Mouse (Mus musculus) kidney, adult 2 months (tissue): ENCODE results near the gene Lhfpl2. TPM values are rescaled to one million over a fixed set of nuclear protein-coding genes. Genes with fewer than 3 reads are reported as not detected.
A peak's percentile ranks its signal among the peaks of the same experiment; 100 is the strongest.

ENCODE experiments used
- DNase-seq: peaks from one replicate; pipeline ENCODE4 v3.0.0; 2021
- H3K27ac ChIP-seq: fragments of 200-500 bp; 2 replicates; pipeline ENCODE4 v1.5.1; 2012; ENCODE audit warnings: low read depth, low read length, control low read depth, inconsistent platforms; ENCODE audit not compliant: insufficient read depth
- H3K27me3 ChIP-seq: fragments of 200-500 bp; replicated peaks from 2 replicates; pipeline ENCODE4 v1.6.1; 2012; ENCODE audit warnings: mild to moderate bottlenecking, moderate library complexity, low read length, inconsistent platforms; ENCODE audit not compliant: control insufficient read depth, insufficient read depth
- H3K36me3 ChIP-seq: fragments of 200-500 bp; 2 replicates; pipeline ENCODE4 v1.6.1; 2012; ENCODE audit warnings: mild to moderate bottlenecking, moderate library complexity, low read length, inconsistent platforms; ENCODE audit not compliant: control insufficient read depth, insufficient read depth
- H3K4me1 ChIP-seq: fragments of 200-500 bp; 2 replicates; pipeline ENCODE4 v1.6.1; 2011; ENCODE audit warnings: low read length; ENCODE audit not compliant: control insufficient read depth, insufficient read depth
- H3K4me3 ChIP-seq: fragments of 200-500 bp; 2 replicates; pipeline ENCODE4 v1.5.1; 2011; ENCODE audit warnings: mild to moderate bottlenecking, low read depth, low read length, control low read depth; ENCODE audit not compliant: insufficient read depth
- CTCF ChIP-seq: fragments of 200-500 bp; conservative IDR thresholded peaks from 2 replicates; pipeline ENCODE4 v1.5.1; 2011; ENCODE audit warnings: low read depth, mild to moderate bottlenecking, control low read depth, low read length, moderate library complexity, mixed read lengths; ENCODE audit not compliant: insufficient read depth, insufficient read length
- POLR2A ChIP-seq: fragments of 200-500 bp; IDR thresholded peaks from one replicate; pipeline ENCODE4 v1.6.1; 2011; ENCODE audit warnings: low read depth, low read length, control low read depth
- WGBS: fragments of 180-500 bp; shearing (Covaris S2); methylation state at CpG from one replicate; pipeline ENCODE4 v1.1.7; 2018; 5-methylcytosine and 5-hydroxymethylcytosine counted together
- polyA plus RNA-seq: library from polyadenylated mRNA; depleted of rRNA; stranded (reverse); fragments of >200 nt; gene quantifications from 2 replicates; pipeline ENCODE4 v1.2.3, GENCODE M21; 2012

Lhfpl2 gene
- polyA plus RNA-seq, 1 experiment, result 11.3 TPM

GRCm38 (mm10) chr13:94143063-94143652 lies 85.6 kb downstream of the Lhfpl2 start:
- H3K36me3 ChIP-seq, result no peaks in the 10 kb centered on the region
- H3K27ac ChIP-seq, result no peak overlapping the region
- H3K4me3 ChIP-seq, result no peak overlapping the region
- H3K27me3 ChIP-seq, result no peaks in the 10 kb centered on the region
- 42% methylated on average over 12 of the region's 12 CpGs for WGBS
- peak; percentile 48 for DNase-seq
- TF ChIP-seq CTCF (peak; percentile 62), POLR2A (no peak)
- peaks cover 24% of the 10 kb centered on the region for H3K4me1 ChIP-seq

- WGBS, result 76% methylated on average over 8 of the region's 8 CpGs
- Histone ChIP-seq H3K4me3 (no peak overlapping the region), H3K4me1 (peaks cover 23% of the 10 kb centered on the region), H3K27ac (no peak overlapping the region), H3K36me3 (no peaks in the 10 kb centered on the region), H3K27me3 (no peaks in the 10 kb centered on the region)
- no peak for DNase-seq
- no peak for TF ChIP-seq POLR2A
- no peak for TF ChIP-seq CTCF
These were observed 86.9 kb downstream of the Lhfpl2 start for GRCm38 (mm10) chr13:94144451-94144850.

- peak; percentile 54 for DNase-seq
- Histone ChIP-seq H3K27me3 (no peaks in the 10 kb centered on the region), H3K36me3 (no peaks in the 10 kb centered on the region), H3K4me3 (no peak overlapping the region), H3K4me1 (peaks cover 8% of the 10 kb centered on the region; the same call in 1 of the 2 replicates), H3K27ac (no peak overlapping the region)
- TF ChIP-seq POLR2A, result no peak
- TF ChIP-seq CTCF, result peak; percentile 80
- WGBS, result 35% methylated on average over 4 of the region's 4 CpGs
These were observed 89.7 kb downstream of the Lhfpl2 start for GRCm38 (mm10) chr13:94147257-94147656.

- no peaks in the 10 kb centered on the region for H3K36me3 ChIP-seq
- H3K27me3 ChIP-seq, result no peaks in the 10 kb centered on the region
- no peak overlapping the region for H3K4me3 ChIP-seq
- DNase-seq, result no peak
- 62% methylated on average over 5 of the region's 5 CpGs for whole genome bisulfite sequencing
- peaks cover 4% of the 10 kb centered on the region; the same call in 1 of the 2 replicates for H3K4me1 ChIP-seq
- H3K27ac ChIP-seq, result no peak overlapping the region
- TF ChIP-seq CTCF, result no peak
- TF ChIP-seq POLR2A, result no peak
These were observed 91.4 kb downstream of the Lhfpl2 start for GRCm38 (mm10) chr13:94149006-94149405.

- Histone ChIP-seq H3K36me3 (no peaks in the 10 kb centered on the region), H3K27ac (no peak overlapping the region), H3K4me1 (no peaks in the 10 kb centered on the region), H3K27me3 (no peaks in the 10 kb centered on the region), H3K4me3 (no peak overlapping the region)
- WGBS, result 95% methylated on average over 8 of the region's 8 CpGs
- no peak for DNase-seq
- TF ChIP-seq POLR2A, result no peak
- no peak for TF ChIP-seq CTCF
These were observed 92.2 kb downstream of the Lhfpl2 start for GRCm38 (mm10) chr13:94149781-94150180.

- Histone ChIP-seq H3K36me3 (no peaks in the 10 kb centered on the region), H3K27ac (no peak overlapping the region), H3K4me3 (no peak overlapping the region), H3K4me1 (no peaks in the 10 kb centered on the region), H3K27me3 (no peaks in the 10 kb centered on the region)
- DNase-seq, result no peak
- TF ChIP-seq POLR2A (no peak), CTCF (no peak)
- 83% methylated on average over 4 of the region's 4 CpGs for WGBS
These were observed 93.7 kb downstream of the Lhfpl2 start for GRCm38 (mm10) chr13:94151308-94151707.

- no peak overlapping the region for H3K4me3 ChIP-seq
- no peaks in the 10 kb centered on the region for H3K27me3 ChIP-seq
- no peaks in the 10 kb centered on the region for H3K4me1 ChIP-seq
- TF ChIP-seq POLR2A, result no peak
- TF ChIP-seq CTCF, result no peak
- no peak overlapping the region for H3K27ac ChIP-seq
- H3K36me3 ChIP-seq, result no peaks in the 10 kb centered on the region
- WGBS, result 93% methylated on average over 10 of the region's 10 CpGs
- DNase-seq, result no peak
These were observed 95.2 kb downstream of the Lhfpl2 start for GRCm38 (mm10) chr13:94152836-94153235.
